Mouse (Mus musculus) neural tube, embryonic 11.5 days (tissue): ENCODE measurements around the gene Msl2. TPM values are rescaled to one million over a fixed set of nuclear protein-coding genes. Genes with fewer than 3 reads are reported as not detected.

ENCODE experiments used
- ATAC-seq: fragments of 200-750 bp; cut with Nextera tagmentation; 2 replicates; pipeline ENCODE4 v1.8.0; 2017; ENCODE audit warnings: moderate number of reproducible peaks, mild to moderate bottlenecking, moderate TSS enrichment, moderate library complexity; ENCODE audit not compliant: insufficient read depth, low FRiP score, low TSS enrichment
- DNase-seq: peaks from one replicate; pipeline ENCODE4 v3.0.0-alpha.2; 2015; ENCODE audit warnings: low spot score
- H3K27ac ChIP-seq: fragments of 300-500 bp; sonication (generic); 2 replicates; pipeline ENCODE4 v1.5.1; 2014; ENCODE audit warnings: low read depth, mild to moderate bottlenecking, low read length
- H3K27me3 ChIP-seq: fragments of 300-500 bp; sonication (generic); 2 replicates; pipeline ENCODE4 v1.6.1; 2014; ENCODE audit warnings: mild to moderate bottlenecking, low read length, mixed read lengths; ENCODE audit not compliant: control insufficient read depth, insufficient read depth
- H3K36me3 ChIP-seq: fragments of 300-500 bp; sonication (generic); 2 replicates; pipeline ENCODE4 v1.6.1; 2014; ENCODE audit warnings: mild to moderate bottlenecking, low read length, moderate library complexity, mixed read lengths; ENCODE audit not compliant: control insufficient read depth, insufficient read depth
- H3K4me1 ChIP-seq: fragments of 300-500 bp; sonication (generic); 2 replicates; pipeline ENCODE4 v1.6.1; 2014; ENCODE audit warnings: low read length, mixed read lengths; ENCODE audit not compliant: control insufficient read depth, insufficient read depth
- H3K4me2 ChIP-seq: fragments of 300-500 bp; sonication (generic); 2 replicates; pipeline ENCODE4 v1.6.1; 2014; ENCODE audit warnings: low read depth, mild to moderate bottlenecking, moderate library complexity
- H3K4me3 ChIP-seq: fragments of 300-500 bp; sonication (generic); 2 replicates; pipeline ENCODE4 v1.5.1; 2014; ENCODE audit warnings: low read depth, low read length
- H3K9ac ChIP-seq: fragments of 300-500 bp; sonication (generic); 2 replicates; pipeline ENCODE4 v1.6.1; 2014; ENCODE audit warnings: mild to moderate bottlenecking, low read length
- H3K9me3 ChIP-seq: fragments of 300-500 bp; sonication (generic); 2 replicates; pipeline ENCODE4 v1.6.1; 2016; ENCODE audit warnings: low read length; ENCODE audit not compliant: control insufficient read depth
- WGBS: fragments of 180-500 bp; shearing (Covaris S2); extraction: QIAGEN DNeasy Blood & Tissue Kit; methylation state at CpG from one replicate; pipeline ENCODE4 v1.1.7; 2014; 5-methylcytosine and 5-hydroxymethylcytosine counted together
- polyA plus RNA-seq: library from polyadenylated mRNA; unstranded; fragments of >200 nt; fragmentation: Nextera tagmentation; extraction: Ambion mirVana; gene quantifications from 2 replicates; pipeline ENCODE4 v1.2.1, GENCODE M21; 2014

The Msl2 gene
- polyA plus RNA-seq, 1 experiment from 2014 or later: 6.2 TPM

- no peak for DNase-seq
- no peak overlapping the region; the same call in 1 of the 2 replicates for H3K9ac ChIP-seq
- ATAC-seq: no peak
- no peaks in the 10 kb centered on the region for H3K36me3 ChIP-seq
- H3K4me3 ChIP-seq: peak overlapping the region; percentile 23; the same call in 1 of the 2 replicates
- WGBS: 75% methylated on average over 4 of the region's 4 CpGs
- no peaks in the 10 kb centered on the region for H3K9me3 ChIP-seq
- no peaks in the 10 kb centered on the region for H3K27me3 ChIP-seq
- peak overlapping the region; percentile 32 for H3K4me2 ChIP-seq
- no peak overlapping the region for H3K27ac ChIP-seq
- peaks cover 17% of the 10 kb centered on the region for H3K4me1 ChIP-seq
Observed at GRCm38 (mm10) chr9:101078579-101078978, 4.7 kb downstream of the Msl2 start.

GRCm38 (mm10) chr9:101080046-101080685 is 6.3 kb downstream of the Msl2 start:
- 88% methylated on average over 3 of the region's 3 CpGs for WGBS
- H3K9me3 ChIP-seq: no peaks in the 10 kb centered on the region
- H3K4me1 ChIP-seq: peaks cover 17% of the 10 kb centered on the region
- no peaks in the 10 kb centered on the region for H3K36me3 ChIP-seq
- H3K4me2 ChIP-seq: no peak overlapping the region
- DNase-seq (no peak), ATAC-seq (no peak)
- no peak overlapping the region for H3K4me3 ChIP-seq
- H3K27me3 ChIP-seq: no peaks in the 10 kb centered on the region
- H3K27ac ChIP-seq: no peak overlapping the region
- H3K9ac ChIP-seq: no peak overlapping the region

GRCm38 (mm10) chr9:101083728-101084127 is 9.8 kb downstream of the Msl2 start:
- WGBS: 96% methylated on average over 3 of the region's 3 CpGs
- Histone ChIP-seq H3K9ac (no peak overlapping the region), H3K9me3 (no peaks in the 10 kb centered on the region), H3K4me1 (peaks cover 4% of the 10 kb centered on the region), H3K27ac (no peak overlapping the region), H3K27me3 (no peaks in the 10 kb centered on the region), H3K4me3 (no peak overlapping the region), H3K4me2 (no peak overlapping the region), H3K36me3 (no peaks in the 10 kb centered on the region)
- ATAC-seq (no peak), DNase-seq (no peak)

GRCm38 (mm10) chr9:101095425-101095824 is 21.5 kb downstream of the Msl2 start:
- ATAC-seq: no peak
- 95% methylated on average over 4 of the region's 4 CpGs for WGBS
- H3K9ac ChIP-seq: no peak overlapping the region

GRCm38 (mm10) chr9:101096461-101096860 is 22.6 kb downstream of the Msl2 start:
- Histone ChIP-seq H3K9me3 (peaks cover 6% of the 10 kb centered on the region; the same call in 1 of the 2 replicates), H3K9ac (no peak overlapping the region), H3K27ac (no peak overlapping the region), H3K4me1 (no peaks in the 10 kb centered on the region), H3K27me3 (no peaks in the 10 kb centered on the region), H3K36me3 (peaks cover 6% of the 10 kb centered on the region; the same call in 1 of the 2 replicates), H3K4me2 (no peak overlapping the region), H3K4me3 (no peak overlapping the region)
- ATAC-seq (no peak), DNase-seq (no peak)
- WGBS: 98% methylated on average over 3 of the region's 3 CpGs

More at GRCm38 (mm10) chr9:101095425-101095824, 21.5 kb downstream of the Msl2 start:
- DNase-seq: no peak
- no peak overlapping the region for H3K4me2 ChIP-seq
- peaks cover 6% of the 10 kb centered on the region; the same call in 1 of the 2 replicates for H3K9me3 ChIP-seq
- peaks cover 4% of the 10 kb centered on the region; the same call in 1 of the 2 replicates for H3K36me3 ChIP-seq
- no peak overlapping the region for H3K27ac ChIP-seq
- H3K4me3 ChIP-seq: no peak overlapping the region
- H3K4me1 ChIP-seq: no peaks in the 10 kb centered on the region
- H3K27me3 ChIP-seq: no peaks in the 10 kb centered on the region

GRCm38 (mm10) chr9:101097542-101097941 is 23.6 kb downstream of the Msl2 start:
- no peaks in the 10 kb centered on the region for H3K4me1 ChIP-seq
- peaks cover 6% of the 10 kb centered on the region; the same call in 1 of the 2 replicates for H3K9me3 ChIP-seq
- H3K4me2 ChIP-seq: no peak overlapping the region
- peaks cover 6% of the 10 kb centered on the region; the same call in 1 of the 2 replicates for H3K36me3 ChIP-seq
- no peak overlapping the region for H3K9ac ChIP-seq
- 76% methylated on average over 1 of the region's 1 CpGs for WGBS
- no peaks in the 10 kb centered on the region for H3K27me3 ChIP-seq
- ATAC-seq (no peak), DNase-seq (no peak)
- no peak overlapping the region for H3K27ac ChIP-seq
- no peak overlapping the region for H3K4me3 ChIP-seq

GRCm38 (mm10) chr9:101099445-101099844 is 25.5 kb downstream of the Msl2 start:
- Histone ChIP-seq H3K4me2 (no peak overlapping the region), H3K36me3 (peaks cover 6% of the 10 kb centered on the region; the same call in 1 of the 2 replicates), H3K4me3 (no peak overlapping the region), H3K27me3 (no peaks in the 10 kb centered on the region), H3K27ac (no peak overlapping the region), H3K9me3 (peaks cover 6% of the 10 kb centered on the region; the same call in 1 of the 2 replicates), H3K9ac (no peak overlapping the region), H3K4me1 (no peaks in the 10 kb centered on the region)
- 90% methylated on average over 6 of the region's 6 CpGs for WGBS
- DNase-seq (no peak), ATAC-seq (no peak)

GRCm38 (mm10) chr9:101100163-101100562 is 26.3 kb downstream of the Msl2 start:
- Histone ChIP-seq H3K4me3 (no peak overlapping the region), H3K4me1 (no peaks in the 10 kb centered on the region), H3K27me3 (no peaks in the 10 kb centered on the region), H3K4me2 (no peak overlapping the region), H3K36me3 (peaks cover 6% of the 10 kb centered on the region; the same call in 1 of the 2 replicates), H3K9me3 (peaks cover 6% of the 10 kb centered on the region; the same call in 1 of the 2 replicates), H3K27ac (no peak overlapping the region), H3K9ac (no peak overlapping the region)
- ATAC-seq (no peak), DNase-seq (no peak)
- WGBS: 96% methylated on average over 3 of the region's 3 CpGs

GRCm38 (mm10) chr9:101101547-101101946 is 27.6 kb downstream of the Msl2 start:
- H3K9me3 ChIP-seq: peaks cover 6% of the 10 kb centered on the region; the same call in 1 of the 2 replicates
- H3K4me3 ChIP-seq: no peak overlapping the region
- H3K9ac ChIP-seq: no peak overlapping the region
- H3K27me3 ChIP-seq: no peaks in the 10 kb centered on the region
- H3K4me1 ChIP-seq: no peaks in the 10 kb centered on the region
- no peak overlapping the region for H3K27ac ChIP-seq
- H3K4me2 ChIP-seq: no peak overlapping the region
- 95% methylated on average over 8 of the region's 8 CpGs for WGBS
- DNase-seq (no peak), ATAC-seq (no peak)
- H3K36me3 ChIP-seq: peaks cover 6% of the 10 kb centered on the region; the same call in 1 of the 2 replicates
